18 mouse cellular contexts compared by ENCODE assay signal in genomic region chr13:24187026-24187425, GRCm38 (mm10).
DNase-seq lines count a peak whose midpoint lies in the region; ATAC-seq and TF ChIP-seq lines count a peak whose summit lies in the region.
"Had no signal": no experiment of that assay in that cellular context is flagged by ENCODE, and none has a peak within 500 bp of the region (broad histone marks: within the 10 kb centered on the region; RNA-seq: fewer than 3 reads in every experiment).

No protein-coding gene starts in this region.

- H3K9ac ChIP-seq in intestine, postnatal 0 days (ENCODE audit: low read depth, low read length) = no peak overlapping the region
- H3K9ac ChIP-seq: embryonic facial prominence, embryonic 13.5 days; forebrain, embryonic 12.5 days; heart, embryonic 13.5 days; hindbrain, embryonic 15.5 days had no signal

- intact Hi-C loops in left cerebral cortex, postnatal 36 days (cut with DNase I) = loop anchor here (10.0 kb wide), 1 partner anchor 88 kb away; no protein-coding TSS in a partner anchor

- no peak overlapping the region for H3K27ac ChIP-seq in intestine, postnatal 0 days (ENCODE audit: low read depth, low read length)
- H3K27ac ChIP-seq: embryonic facial prominence, embryonic 13.5 days; forebrain, embryonic 12.5 days; heart, embryonic 13.5 days; hindbrain, embryonic 15.5 days had no signal

- no peak overlapping the region for H3K4me3 ChIP-seq in intestine, postnatal 0 days (ENCODE audit: low read depth, low read length)
- H3K4me3 ChIP-seq: embryonic facial prominence, embryonic 13.5 days; forebrain, embryonic 12.5 days; heart, embryonic 13.5 days; hindbrain, embryonic 15.5 days had no signal

- H3K9me3 ChIP-seq in intestine, postnatal 0 days (ENCODE audit: control insufficient read depth) = no peaks in the 10 kb centered on the region
- H3K9me3 ChIP-seq: embryonic facial prominence, embryonic 13.5 days; forebrain, embryonic 12.5 days; heart, embryonic 13.5 days; hindbrain, embryonic 15.5 days had no signal

- no peak overlapping the region for H3K4me2 ChIP-seq in intestine, postnatal 0 days (replicated peaks; ENCODE audit: low read depth)
- H3K4me2 ChIP-seq: embryonic facial prominence, embryonic 13.5 days; forebrain, embryonic 12.5 days; heart, embryonic 13.5 days; hindbrain, embryonic 15.5 days had no signal

- no peaks in the 10 kb centered on the region for H3K36me3 ChIP-seq in intestine, postnatal 0 days (ENCODE audit: control insufficient read depth, insufficient read depth)
- H3K36me3 ChIP-seq: embryonic facial prominence, embryonic 13.5 days; forebrain, embryonic 12.5 days; heart, embryonic 13.5 days; hindbrain, embryonic 15.5 days had no signal

- peak; percentile 51 for DNase-seq in cerebellum, adult 11 months
- peak; percentile 54 to 74 for DNase-seq in cerebellum, adult 18-20 months
- peak; percentile 78 for DNase-seq in cerebellum, adult 9-11 months
- DNase-seq in cerebellum, postnatal 36 days = peak; percentile 48 to 54
- no peak for DNase-seq in gastrocnemius, postnatal 10 days
- DNase-seq in left cerebral cortex, postnatal 36 days (ENCODE audit: low spot score in 2 of 2) = no peak
- DNase-seq: adrenal gland, postnatal 10 days; gastrocnemius, postnatal 25 days; heart, adult 11 months; heart, postnatal 36 days; kidney, adult 8-10 months had no signal

- 64% methylated on average over 2 of the region's 2 CpGs for WGBS in intestine, postnatal 0 days

- H3K4me1 ChIP-seq in intestine, postnatal 0 days (replicated peaks; ENCODE audit: control insufficient read depth, insufficient read depth, low read length) = no peaks in the 10 kb centered on the region

- no peak for TF ChIP-seq CTCF in intestine, postnatal 0 days (IDR thresholded peaks at IDR 0.05; ENCODE audit: low read depth)

- ATAC-seq in intestine, postnatal 0 days = no peak
- ATAC-seq: forebrain, embryonic 16.5 days; intestine, embryonic 16.5 days had no signal

- H3K27me3 ChIP-seq in intestine, postnatal 0 days (replicated peaks; ENCODE audit: control insufficient read depth, insufficient read depth, low read length) = no peaks in the 10 kb centered on the region
- H3K27me3 ChIP-seq: embryonic facial prominence, embryonic 13.5 days; forebrain, embryonic 12.5 days; heart, embryonic 13.5 days; hindbrain, embryonic 15.5 days had no signal

Comparison
In these comparisons a context has a peak if more than half of its experiments do, and no peak if none do; other contexts are left out.
1. DNase-seq: peak in cerebellum, adult 11 months (single experiment), cerebellum, adult 18-20 months (2 of 2), cerebellum, adult 9-11 months (single experiment) and cerebellum, postnatal 36 days (2 of 2); none in gastrocnemius, postnatal 10 days (single experiment) and left cerebral cortex, postnatal 36 days (0 of 2).